Mouse (Mus musculus): ENCODE results near the gene Tmem189.
A peak's percentile ranks its signal among the peaks of the same experiment; 100 is the strongest.

Tmem189 gene

DNA sequence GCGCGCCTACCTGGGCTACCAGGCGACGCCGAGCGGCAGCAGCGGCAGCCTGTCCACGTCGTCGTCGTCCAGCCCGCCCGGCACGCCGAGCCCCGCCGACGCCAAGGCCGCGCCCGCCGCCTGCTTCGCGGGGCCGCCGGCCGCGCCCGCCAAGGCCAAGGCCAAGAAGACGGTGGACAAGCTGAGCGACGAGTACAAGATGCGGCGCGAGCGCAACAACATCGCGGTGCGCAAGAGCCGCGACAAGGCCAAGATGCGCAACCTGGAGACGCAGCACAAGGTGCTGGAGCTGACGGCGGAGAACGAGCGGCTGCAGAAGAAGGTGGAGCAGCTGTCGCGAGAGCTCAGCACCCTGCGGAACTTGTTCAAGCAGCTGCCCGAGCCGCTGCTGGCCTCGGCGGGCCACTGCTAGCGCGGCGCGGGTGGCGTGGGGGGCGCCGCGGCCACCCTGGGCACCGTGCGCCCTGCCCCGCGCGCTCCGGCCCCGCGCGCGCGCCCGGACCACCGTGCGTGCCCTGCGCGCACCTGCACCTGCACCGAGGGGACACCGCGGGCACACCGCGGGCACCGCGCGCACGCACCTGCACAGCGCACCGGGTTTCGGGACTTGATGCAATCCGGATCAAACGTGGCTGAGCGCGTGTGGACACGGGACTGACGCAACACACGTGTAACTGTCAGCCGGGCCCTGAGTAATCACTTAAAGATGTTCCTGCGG lies at the start of gene Tmem189:
TSS of gene Tmem189 (minus strand) at position 322 of the 718 bp plus-strand sequence.
- DNase-seq (ENCODE audit: low spot score): peak; percentile 73

DNA sequence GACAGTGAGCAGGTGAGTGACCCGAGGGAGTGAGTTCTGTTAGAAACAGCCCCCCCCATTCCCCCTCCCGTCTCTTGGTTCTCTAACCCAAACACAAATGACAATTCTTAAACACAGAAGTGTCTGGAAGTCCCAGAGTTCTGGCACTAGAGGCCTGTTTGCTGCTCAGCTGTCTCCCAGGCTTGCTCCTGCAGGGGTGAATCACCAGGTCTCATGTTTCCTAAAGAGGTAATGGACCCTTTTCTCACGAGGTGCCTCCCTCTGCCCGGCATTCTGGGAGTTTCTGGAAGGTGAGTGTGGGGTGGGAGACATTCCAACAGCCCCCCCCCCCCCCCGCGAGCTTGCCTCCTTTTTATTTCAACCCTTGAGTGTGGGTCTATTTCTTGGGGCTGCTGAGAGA lies 49.4 kb upstream of the Tmem189 start:
- DNase-seq (ENCODE audit: low spot score): no peak

DNA sequence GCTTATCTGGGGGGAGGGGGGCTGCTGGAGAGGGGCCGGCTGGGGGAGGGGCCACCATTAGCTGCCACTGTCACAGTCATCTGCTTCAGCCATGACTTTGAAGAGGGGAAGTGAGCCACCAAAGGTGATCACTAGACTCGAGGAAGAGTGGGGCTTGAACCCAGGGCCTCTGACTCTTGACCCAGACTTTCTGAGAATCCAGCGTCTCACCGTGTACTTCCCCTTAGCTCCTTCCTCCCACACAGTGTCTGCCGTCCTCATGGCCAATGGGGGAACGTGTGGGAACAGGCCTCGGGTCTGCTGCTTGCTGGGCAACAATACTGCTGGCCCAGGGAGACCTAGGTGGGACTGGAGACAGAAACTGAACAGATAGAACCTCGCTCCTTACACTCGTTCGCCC lies 45.2 kb upstream of the Tmem189 start:
- DNase-seq (ENCODE audit: low spot score): no peak

DNA sequence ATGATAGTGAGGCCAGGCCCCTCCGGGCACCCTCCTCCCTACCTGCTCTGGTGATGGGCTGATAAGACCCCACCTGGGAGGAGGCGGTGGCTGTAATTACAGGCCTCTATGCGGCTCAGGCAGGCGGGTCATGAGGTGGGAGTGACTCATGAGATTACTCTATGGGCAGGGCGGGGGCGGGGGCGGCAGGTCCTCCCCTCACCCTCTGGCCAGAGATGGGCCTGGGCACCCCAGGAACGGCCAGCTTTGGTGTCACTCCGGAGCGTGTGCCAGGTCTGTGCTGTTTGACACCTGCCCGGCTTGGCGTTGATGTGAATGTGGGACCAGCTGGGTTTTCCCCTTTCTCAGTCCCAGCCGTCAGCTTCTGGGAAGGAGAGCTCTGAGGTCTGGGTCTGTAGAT lies 41.5 kb upstream of the Tmem189 start:
- no peak for DNase-seq (ENCODE audit: low spot score)

DNA sequence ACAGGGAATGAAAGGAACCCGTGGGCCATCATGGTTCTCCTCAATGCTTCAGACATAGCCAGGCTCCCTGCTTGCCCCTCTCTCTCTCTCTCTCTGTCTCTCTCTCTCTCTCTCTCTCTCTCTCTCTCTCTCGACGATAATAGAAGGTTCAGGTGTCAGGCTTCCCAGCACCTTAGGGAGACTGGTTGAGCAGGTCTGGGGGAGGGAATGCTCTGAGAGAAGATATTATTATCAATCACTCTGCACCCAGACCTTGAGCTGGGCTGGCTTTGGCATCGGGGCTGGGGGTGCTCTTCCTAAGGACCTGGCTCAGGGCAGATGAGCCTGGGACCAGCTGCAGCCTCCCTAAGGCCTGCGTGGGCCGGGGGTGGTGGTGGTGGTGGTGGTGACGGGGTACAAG lies 40.4 kb upstream of the Tmem189 start:
- DNase-seq (ENCODE audit: low spot score): no peak

DNA sequence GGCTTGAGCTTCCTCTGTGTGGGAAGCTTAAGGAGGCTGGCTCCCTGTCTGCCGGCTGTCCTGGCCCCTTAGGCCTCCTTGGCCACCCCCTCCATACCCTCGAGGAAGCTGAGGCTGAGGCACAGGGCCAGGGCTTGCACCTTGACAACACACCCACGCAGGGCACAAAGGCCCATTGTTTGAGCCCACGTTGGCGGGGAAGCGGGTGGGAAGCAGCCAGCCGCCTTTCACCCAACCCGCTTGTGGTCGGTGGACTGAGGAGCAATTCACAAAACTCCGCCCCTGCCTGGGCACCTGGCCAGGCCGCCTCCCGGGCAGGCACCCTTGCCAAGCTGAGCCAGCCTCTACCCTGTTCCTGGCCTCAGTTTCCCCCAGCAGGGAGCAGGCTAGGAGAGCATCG lies 37.5 kb upstream of the Tmem189 start:
- DNase-seq (ENCODE audit: low spot score): peak; percentile 48

DNA sequence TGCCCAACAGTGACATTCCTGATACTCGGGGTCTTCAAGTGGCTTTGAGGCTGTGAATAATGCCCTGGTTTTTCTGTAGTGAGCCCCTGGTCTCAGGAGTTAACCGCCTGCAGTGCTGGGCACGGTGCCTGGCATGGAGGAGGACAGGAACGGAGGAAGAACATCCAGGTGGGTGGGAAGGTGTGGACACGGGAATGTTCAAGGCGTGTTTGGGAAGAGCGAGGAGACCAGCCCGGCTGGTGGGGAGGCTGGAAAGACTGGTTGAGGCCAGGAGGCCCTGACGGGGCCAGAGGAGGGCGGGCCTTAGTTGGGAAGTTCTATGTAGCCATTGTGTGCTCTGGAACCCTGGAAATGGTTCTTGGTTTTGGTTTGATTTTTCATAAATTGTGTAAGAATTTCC lies 36.3 kb upstream of the Tmem189 start:
- DNase-seq (ENCODE audit: low spot score): no peak

DNA sequence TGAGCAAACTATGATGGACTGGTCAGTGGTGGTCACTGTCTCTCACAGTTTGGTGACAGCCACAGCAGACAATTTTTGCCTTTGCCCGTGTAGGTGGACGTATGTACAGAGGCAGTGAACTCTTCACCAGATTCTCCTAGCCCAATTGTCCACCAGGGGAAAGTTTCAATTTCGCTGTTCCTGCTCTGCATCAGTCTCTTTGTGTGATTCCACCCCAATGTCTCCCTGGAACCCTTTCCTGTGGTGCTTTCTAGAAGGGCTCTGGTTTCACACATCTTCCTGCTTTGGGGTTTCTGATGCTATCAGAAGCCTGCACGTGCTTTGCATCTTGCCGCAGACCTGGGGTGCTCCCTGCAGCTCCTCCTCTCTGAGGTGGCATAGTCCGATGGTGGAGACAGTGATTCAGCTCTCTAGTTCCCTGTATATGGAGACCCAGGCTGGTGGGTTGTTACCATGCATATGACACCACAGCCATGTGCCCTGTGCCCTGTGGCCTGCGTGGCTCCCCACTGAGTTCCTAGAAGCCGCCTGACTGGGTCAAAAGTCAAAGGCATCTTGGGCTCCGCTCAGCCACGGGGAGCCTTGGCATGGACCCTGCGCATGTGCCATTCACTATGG lies 34.1 kb upstream of the Tmem189 start:
- no peak for DNase-seq (ENCODE audit: low spot score)

DNA sequence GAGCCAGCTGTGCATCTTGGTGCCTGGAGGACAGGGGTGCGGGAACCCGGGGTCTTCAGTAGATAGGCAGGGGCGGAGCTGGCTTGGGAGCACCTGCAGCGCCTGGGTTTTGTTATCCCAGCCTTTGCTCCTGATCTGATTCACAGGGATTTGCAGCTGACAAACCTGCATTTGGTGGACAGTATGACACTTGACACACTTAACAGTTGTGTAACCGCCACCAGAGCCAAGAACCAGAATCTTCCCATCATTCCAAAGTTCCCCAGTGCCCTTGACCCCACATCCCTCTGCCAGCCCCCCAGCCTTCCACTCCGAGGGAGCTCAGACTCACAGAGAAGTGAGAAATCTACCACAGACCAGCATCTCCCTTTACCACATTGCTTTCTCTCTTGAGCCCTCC lies 32.9 kb upstream of the Tmem189 start:
- peak; percentile 57 for DNase-seq (ENCODE audit: low spot score)

DNA sequence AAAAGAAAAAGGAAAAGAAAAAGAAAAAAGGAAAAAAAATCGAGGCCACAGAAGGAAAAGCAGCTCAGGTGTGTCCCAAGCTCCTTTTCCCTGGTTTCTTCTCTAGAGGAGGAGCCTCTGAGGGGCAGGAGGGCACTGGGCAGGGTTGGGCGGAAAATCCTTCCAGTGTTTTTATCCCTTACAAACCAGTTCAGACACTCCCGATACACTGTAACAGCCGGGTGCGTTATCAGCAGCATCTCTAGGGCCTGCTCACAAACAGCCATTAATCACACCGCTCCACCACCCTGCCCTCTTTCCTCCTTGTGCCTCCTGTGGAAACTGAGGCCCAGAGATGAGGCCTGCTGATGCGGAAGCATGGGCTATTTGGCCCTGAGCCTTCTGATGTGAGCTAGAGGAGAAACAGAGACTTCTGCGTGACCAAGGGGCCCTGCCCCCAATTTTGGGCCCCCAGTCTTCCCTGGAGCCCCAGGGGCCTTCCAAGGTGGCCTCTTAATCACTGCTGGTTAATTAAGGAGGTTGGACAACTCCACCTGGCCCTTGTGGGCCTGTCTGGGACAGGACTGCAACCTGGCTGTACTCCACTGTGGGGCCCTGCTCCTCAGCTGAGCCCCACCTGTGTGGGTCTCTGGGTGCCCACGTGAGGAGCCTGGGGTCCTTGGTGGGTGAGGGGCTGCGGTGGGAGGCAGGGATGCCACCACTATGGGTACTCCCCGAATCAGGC lies 31.7 kb upstream of the Tmem189 start:
- no peak for DNase-seq (ENCODE audit: low spot score)

DNA sequence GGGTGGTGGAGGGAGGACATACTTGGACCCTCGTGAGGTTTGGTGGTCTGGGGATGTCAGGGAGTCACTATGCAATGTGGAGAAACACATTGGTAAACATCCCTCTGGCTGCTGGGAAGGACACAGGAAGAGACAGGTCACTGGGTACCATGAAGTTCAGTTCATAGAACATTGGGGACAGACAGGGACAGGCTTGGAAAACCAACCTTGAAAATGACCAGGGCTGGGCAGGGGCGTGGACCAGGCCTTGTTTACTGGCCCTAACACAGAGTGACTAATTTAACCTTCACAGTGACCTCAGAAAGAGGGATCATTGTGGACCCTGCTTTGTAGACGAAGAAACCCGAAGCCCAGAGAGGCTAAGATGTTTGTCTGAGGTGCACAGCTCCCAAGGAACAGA lies 29.9 kb upstream of the Tmem189 start:
- no peak for DNase-seq (ENCODE audit: low spot score)

DNA sequence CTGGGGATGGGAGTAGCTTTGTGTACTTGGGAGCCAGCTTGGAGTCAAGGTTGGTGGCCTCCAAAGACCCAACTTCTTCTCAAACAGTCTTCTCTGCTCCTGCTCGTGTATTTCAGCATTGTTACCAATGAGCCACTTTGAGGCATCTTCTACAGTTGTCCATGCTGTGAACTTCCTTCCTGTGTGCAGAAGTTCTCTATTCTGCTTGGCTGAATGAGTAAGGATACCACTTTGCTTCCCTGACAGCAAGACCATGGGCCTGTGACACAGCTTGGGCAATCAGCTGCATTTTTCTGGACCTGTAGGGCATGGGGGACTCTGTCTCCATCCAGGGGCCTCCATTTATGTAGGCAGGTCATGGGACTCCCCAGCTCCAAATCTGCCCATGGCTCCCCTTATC lies 27.6 kb upstream of the Tmem189 start:
- DNase-seq (ENCODE audit: low spot score): no peak

DNA sequence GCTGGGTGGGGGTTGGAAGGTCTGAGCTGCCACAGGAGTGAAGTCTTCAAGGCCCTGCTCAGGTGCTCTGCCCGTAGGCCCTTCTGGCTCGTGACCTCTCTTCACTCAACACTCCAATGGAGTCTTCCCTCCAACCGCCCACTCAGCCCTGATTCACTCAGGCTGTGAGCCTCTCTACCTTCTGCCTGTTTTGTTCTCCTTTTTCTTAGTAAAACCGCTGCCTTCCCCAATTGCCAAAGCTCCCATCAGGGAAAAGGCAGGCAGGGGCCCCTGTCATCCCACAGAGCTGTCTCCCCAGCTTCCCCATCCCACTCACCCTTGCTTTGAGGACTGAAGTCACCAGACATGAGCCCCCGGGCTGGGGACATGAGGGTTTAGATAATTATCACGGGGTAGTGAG lies 25.4 kb upstream of the Tmem189 start:
- DNase-seq (ENCODE audit: low spot score): no peak

DNA sequence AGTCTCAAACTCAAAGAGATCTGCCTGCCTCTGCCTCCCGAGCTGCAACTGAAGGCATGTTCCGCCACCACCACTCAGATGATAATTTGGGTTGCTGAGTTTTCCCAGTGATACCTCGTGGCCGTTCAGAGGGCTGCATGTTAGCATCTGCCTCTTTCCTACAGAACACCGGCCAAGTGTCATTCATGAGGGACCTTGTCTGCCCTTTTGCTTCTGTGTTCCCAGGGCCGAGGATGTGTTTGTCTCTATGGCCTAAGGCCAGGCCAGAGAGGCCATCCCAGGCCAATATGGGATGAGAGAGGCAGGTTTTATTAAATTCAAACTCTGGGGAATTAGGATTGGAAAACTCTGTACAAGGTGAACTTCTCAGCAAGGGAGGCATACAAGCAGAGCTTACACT lies 24.7 kb upstream of the Tmem189 start:
- DNase-seq (ENCODE audit: low spot score): peak; percentile 54

DNA sequence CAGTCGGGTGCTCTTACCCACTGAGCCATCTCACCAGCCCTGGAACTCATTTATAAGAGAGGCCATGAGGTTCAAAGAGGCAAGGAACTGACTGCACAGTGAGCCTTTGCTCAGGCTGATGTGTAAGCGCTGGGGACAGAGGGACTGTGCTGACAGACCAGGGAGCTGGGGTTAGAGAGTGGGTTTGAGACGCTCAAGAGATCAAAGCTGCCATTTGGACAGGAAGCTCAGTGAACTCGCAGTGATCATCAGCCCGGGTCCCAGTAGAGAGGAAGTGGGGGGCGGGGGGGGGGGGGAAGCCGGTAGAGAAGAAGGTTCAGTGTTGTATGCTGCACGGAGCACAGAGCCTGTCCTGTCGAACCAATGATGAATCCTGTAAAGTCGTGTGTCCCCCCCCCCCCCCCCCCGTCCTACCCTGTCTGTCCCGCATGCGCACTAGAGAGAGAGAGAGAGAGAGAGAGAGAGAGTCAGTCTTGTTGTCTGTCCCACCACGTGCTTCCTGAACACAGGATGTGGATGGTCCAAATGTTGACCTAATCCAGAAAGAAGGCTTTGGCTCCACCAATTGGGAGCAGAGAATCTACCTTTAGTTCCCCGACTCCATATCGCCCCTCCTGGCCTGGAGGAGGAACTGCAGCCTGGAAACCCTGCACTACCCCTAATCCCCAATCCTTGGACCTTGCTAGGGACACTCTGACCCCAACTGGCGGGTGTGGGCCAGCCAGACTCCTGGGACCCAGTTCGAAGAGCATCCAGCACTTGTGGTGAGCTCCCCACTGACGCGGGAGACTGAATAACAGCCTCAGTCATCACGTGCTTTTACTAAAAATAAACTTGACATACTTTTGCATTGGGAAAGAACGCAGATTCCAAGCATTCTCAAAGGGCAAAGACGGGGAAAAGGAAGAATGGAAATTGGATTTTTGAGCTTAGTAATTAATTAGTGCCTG lies 23.5 kb upstream of the Tmem189 start:
- DNase-seq (ENCODE audit: low spot score): peak; percentile 43

DNA sequence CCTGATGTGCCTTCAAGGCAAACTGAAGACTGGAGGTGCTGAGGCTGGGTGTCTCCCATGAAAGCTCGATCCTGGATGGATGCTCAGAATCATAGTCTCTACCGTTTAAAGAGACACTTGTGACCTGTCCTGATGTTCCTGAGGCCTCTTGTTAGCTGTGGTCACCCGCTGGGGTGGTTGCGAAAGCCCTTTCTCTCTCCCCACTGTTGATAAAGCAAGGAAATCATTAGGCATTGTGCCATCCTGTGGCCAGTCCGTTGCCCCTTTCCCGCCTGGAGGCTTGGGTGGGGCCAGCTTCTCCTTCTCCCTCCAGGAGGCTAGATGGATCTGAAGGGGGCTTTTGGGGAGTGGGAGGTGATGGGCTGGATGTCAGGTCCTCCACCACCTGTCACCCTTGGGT lies 21.0 kb upstream of the Tmem189 start:
- peak; percentile 27 for DNase-seq (ENCODE audit: low spot score)

DNA sequence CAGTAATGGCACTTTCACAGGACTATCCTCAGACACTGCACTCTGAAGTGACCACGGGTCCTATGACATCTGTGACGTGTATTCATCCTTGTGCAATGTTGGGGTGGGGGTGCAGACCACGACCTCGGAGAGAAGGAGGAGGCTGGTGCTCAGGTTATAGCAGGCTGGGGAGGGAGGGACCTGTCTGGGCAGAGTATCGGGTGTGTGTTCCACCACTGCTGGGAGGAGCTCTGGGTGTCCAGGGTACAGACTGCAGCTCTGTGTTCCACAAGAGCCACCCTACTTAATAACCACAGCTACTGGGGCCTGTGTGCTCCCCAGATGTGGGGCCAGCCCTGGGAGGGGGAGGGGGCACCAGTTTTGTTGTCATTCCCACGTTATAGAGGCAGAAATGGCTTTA lies 20.3 kb upstream of the Tmem189 start:
- no peak for DNase-seq (ENCODE audit: low spot score)

DNA sequence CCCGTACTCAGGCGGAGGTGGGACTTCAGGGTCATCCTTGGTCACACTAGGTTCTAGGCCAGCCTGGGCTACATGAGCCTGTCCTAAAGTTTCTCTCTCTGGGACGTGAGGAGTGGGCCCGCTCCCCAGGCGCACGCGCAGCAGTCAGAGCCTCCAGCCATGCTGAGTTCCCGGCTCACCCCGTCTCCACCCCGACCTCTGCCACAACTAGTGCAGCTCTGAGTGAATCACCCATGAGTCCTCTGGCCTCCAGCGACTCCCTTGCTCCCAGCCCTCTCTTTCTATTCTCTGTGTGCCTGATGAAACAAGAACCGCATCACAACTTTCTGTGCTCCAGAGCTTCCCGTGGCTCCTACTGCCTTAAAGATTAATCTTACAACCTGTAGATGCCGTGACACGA lies 18.8 kb upstream of the Tmem189 start:
- peak; percentile 45 for DNase-seq (ENCODE audit: low spot score)

DNA sequence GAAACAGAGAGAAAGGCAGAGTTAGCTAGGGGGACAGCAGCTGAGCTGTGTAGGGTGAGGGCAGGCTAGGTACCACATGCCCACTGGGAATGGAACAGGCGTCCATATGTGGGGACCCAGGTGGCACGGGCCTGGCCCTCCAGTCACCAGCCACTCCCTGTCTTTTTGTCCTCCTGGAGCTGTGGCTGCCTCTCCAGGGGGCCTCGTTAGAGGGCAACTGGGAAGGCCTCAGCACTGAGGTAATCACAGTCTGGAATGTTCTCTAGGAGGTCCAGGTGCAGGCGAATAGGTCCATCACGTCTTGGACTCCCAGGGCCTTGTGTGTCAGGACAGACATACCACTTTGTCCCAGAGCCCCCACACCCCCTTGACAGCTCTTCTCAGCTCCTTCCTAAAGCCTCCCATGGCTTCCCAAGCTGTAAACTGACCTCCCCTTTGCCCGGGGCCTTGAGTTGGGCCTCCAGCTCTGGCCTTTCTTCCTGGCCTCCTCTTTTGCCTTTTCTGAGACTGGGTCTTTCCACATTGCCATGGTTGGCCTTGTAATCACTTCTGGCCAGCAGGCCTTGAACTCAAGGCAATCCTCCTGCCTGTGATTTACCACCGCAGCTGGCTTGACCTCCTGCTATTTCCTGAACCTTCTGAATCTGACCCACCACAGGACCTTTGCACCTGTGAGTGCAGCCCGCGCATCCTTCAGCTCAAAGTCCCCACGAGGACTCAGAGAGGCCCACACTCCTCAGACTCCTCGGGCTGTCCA lies 16.7 kb upstream of the Tmem189 start:
- no peak for DNase-seq (ENCODE audit: low spot score)

DNA sequence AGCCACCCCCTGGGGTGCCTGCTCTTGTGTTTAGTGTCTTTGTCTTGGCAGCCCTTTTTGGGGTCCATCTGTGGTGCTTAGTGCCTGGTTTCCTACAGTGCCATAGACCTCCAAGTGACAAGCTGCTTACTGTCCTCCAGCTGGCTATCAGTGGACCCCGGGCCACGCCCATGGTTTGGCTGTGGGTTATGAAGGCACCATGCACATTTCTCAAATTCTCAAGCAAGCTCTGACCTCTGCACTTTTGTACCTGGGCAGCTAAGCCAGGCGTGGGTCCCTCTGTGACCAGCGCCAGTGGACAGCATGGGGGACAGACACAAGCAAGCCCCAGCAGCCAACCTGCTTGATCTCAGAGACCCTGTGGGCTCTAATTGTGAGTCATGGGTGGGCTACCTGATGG lies 14.8 kb upstream of the Tmem189 start:
- DNase-seq (ENCODE audit: low spot score): no peak

DNA sequence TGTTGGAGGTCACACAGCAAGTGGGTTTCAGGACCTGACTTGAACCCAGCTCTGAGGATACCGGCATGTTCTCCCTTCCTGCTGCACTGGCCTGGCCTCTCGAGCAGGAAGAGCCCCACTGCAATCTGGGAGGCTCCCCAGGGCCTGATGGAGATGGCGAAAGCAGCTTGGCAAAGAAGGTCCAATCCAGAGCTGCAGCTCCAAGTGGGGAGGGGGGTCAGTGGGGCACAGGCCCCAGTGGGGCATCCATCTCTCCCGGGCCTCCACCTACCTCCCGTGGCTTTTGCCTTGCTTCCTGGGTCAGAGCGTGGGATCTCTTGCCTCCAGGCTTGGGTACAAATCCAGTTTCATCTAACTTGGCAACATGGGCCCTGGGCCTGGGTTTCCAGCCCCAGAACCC lies 12.5 kb upstream of the Tmem189 start:
- DNase-seq (ENCODE audit: low spot score): peak; percentile 94

DNA sequence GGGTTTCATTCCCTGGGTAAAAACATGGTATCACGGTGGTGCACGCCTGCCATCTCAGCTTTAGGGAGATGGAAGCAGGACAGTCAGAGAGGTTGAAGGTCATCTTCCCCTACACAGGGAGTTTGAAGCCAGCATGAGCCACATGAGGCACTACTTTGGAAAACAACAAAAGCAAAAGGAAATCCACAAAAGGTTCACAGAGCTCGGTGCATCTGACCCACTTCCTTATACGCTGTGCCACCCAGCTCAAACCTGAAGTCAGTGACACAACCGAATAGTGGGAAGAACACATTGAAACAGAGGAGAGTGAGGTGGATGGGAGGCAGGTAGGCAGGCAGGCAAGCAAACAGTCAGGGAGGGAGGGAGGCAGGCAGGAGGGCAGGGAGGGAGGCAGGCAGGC lies 11.8 kb upstream of the Tmem189 start:
- DNase-seq (ENCODE audit: low spot score): peak; percentile 54
